Mouse (Mus musculus) lung, postnatal 0 days (tissue): ENCODE results near the gene Gm20458.

ENCODE experiments used
- CTCF ChIP-seq: IDR thresholded peaks from 2 replicates; pipeline ENCODE4 v1.5.1; 2016; ENCODE audit warnings: antibody characterized with exemption, mild to moderate bottlenecking
- EP300 ChIP-seq: IDR thresholded peaks from 2 replicates; pipeline ENCODE4 v1.6.1; 2016; ENCODE audit warnings: antibody characterized with exemption, mild to moderate bottlenecking, control low read depth

- TF ChIP-seq CTCF: no peak
- no peak for TF ChIP-seq EP300
These were observed 39.5 kb upstream of the Gm20458 start for GRCm38 (mm10) chr2:164421306-164421705.
